Mouse (Mus musculus) embryonic facial prominence, embryonic 12.5 days (tissue): ENCODE data around the gene Ralgapa2. TPM values are rescaled to one million over a fixed set of nuclear protein-coding genes. Genes with fewer than 3 reads are reported as not detected.
A peak's percentile ranks its signal among the peaks of the same experiment; 100 is the strongest.

Source experiments
- ATAC-seq: fragments of 200-750 bp; cut with Nextera tagmentation; 2 replicates; pipeline ENCODE4 v1.8.0; 2017; ENCODE audit not compliant: insufficient number of reproducible peaks, insufficient read depth, low FRiP score, low TSS enrichment
- H3K27ac ChIP-seq: fragments of 300-500 bp; sonication (generic); 2 replicates; pipeline ENCODE4 v1.5.1; 2016; ENCODE audit warnings: mild to moderate bottlenecking
- H3K27me3 ChIP-seq: fragments of 300-500 bp; sonication (generic); 2 replicates; pipeline ENCODE4 v1.6.1; 2016; ENCODE audit warnings: mild to moderate bottlenecking, moderate library complexity
- H3K36me3 ChIP-seq: fragments of 300-500 bp; sonication (generic); 2 replicates; pipeline ENCODE4 v1.6.1; 2016; ENCODE audit warnings: mild to moderate bottlenecking
- H3K4me1 ChIP-seq: fragments of 300-500 bp; sonication (generic); 2 replicates; pipeline ENCODE4 v1.6.1; 2016
- H3K4me2 ChIP-seq: fragments of 300-500 bp; sonication (generic); replicated peaks from 2 replicates; pipeline ENCODE4 v1.6.1; 2016; ENCODE audit warnings: mild to moderate bottlenecking, moderate library complexity
- H3K4me3 ChIP-seq: fragments of 300-500 bp; sonication (generic); 2 replicates; pipeline ENCODE4 v1.5.1; 2016; ENCODE audit warnings: mild to moderate bottlenecking
- H3K9ac ChIP-seq: fragments of 300-500 bp; sonication (generic); 2 replicates; pipeline ENCODE4 v1.6.1; 2016; ENCODE audit warnings: mild to moderate bottlenecking, moderate library complexity
- H3K9me3 ChIP-seq: fragments of 300-500 bp; sonication (generic); 2 replicates; pipeline ENCODE4 v1.6.1; 2016; ENCODE audit warnings: mild to moderate bottlenecking, moderate library complexity
- WGBS: fragments of 180-500 bp; shearing (Covaris S2); methylation state at CpG from one replicate; pipeline ENCODE4 v1.1.7; 2016; 5-methylcytosine and 5-hydroxymethylcytosine counted together
- polyA plus RNA-seq: library from polyadenylated mRNA; unstranded; fragments of >200 nt; fragmentation: Nextera tagmentation; extraction: Ambion mirVana; gene quantifications from 2 replicates; pipeline ENCODE4 v1.2.1, GENCODE M21; 2016

Gene Ralgapa2
- polyA plus RNA-seq, 1 experiment from 2014 or later: 10.0 TPM

GRCm38 (mm10) chr2:146525483-146525882 is 13.3 kb upstream of the Ralgapa2 start:
- H3K9me3 ChIP-seq: no peaks in the 10 kb centered on the region
- no peak for ATAC-seq
- H3K4me2 ChIP-seq: no peak overlapping the region
- H3K4me3 ChIP-seq: no peak overlapping the region
- no peaks in the 10 kb centered on the region for H3K27me3 ChIP-seq
- H3K4me1 ChIP-seq: no peaks in the 10 kb centered on the region
- H3K9ac ChIP-seq: no peak overlapping the region
- no peaks in the 10 kb centered on the region for H3K36me3 ChIP-seq
- WGBS: 53% methylated on average over 2 of the region's 2 CpGs
- no peak overlapping the region for H3K27ac ChIP-seq

GRCm38 (mm10) chr2:146524685-146525415 is 12.7 kb upstream of the Ralgapa2 start:
- H3K9me3 ChIP-seq: no peaks in the 10 kb centered on the region
- 86% methylated on average over 4 of the region's 4 CpGs for WGBS
- no peaks in the 10 kb centered on the region for H3K27me3 ChIP-seq
- no peak overlapping the region for H3K27ac ChIP-seq
- H3K4me1 ChIP-seq: no peaks in the 10 kb centered on the region
- no peak for ATAC-seq
- H3K9ac ChIP-seq: no peak overlapping the region
- no peaks in the 10 kb centered on the region for H3K36me3 ChIP-seq
- no peak overlapping the region for H3K4me2 ChIP-seq
- no peak overlapping the region for H3K4me3 ChIP-seq

- no peak overlapping the region for H3K27ac ChIP-seq
- no peaks in the 10 kb centered on the region; the same call in 1 of the 2 replicates for H3K4me1 ChIP-seq
- no peak overlapping the region for H3K9ac ChIP-seq
- H3K27me3 ChIP-seq: no peaks in the 10 kb centered on the region
- H3K4me3 ChIP-seq: no peak overlapping the region
- no peak overlapping the region for H3K4me2 ChIP-seq
- no peak for ATAC-seq
- no peaks in the 10 kb centered on the region for H3K36me3 ChIP-seq
- H3K9me3 ChIP-seq: no peaks in the 10 kb centered on the region
- 84% methylated on average over 2 of the region's 2 CpGs for WGBS
Observed at GRCm38 (mm10) chr2:146516894-146517293, 4.8 kb upstream of the Ralgapa2 start.

- Histone ChIP-seq H3K4me1 (peaks cover 5% of the 10 kb centered on the region), H3K9me3 (no peaks in the 10 kb centered on the region), H3K36me3 (no peaks in the 10 kb centered on the region), H3K4me2 (no peak overlapping the region), H3K27me3 (no peaks in the 10 kb centered on the region), H3K27ac (no peak overlapping the region), H3K9ac (no peak overlapping the region), H3K4me3 (no peak overlapping the region)
- WGBS: 91% methylated on average over 2 of the region's 2 CpGs
- no peak for ATAC-seq
Observed at GRCm38 (mm10) chr2:146515081-146515480, 2.9 kb upstream of the Ralgapa2 start.

- H3K27me3 ChIP-seq: no peaks in the 10 kb centered on the region
- no peak for ATAC-seq
- H3K9ac ChIP-seq: 0 out of 2 replicates have a peak overlapping the region, but pooled peaks have one; percentile 27
- no peak overlapping the region for H3K27ac ChIP-seq
- WGBS: 74% methylated on average over 2 of the region's 2 CpGs
- peak overlapping the region; percentile 81 for H3K4me2 ChIP-seq
- H3K4me1 ChIP-seq: peaks cover 5% of the 10 kb centered on the region
- H3K4me3 ChIP-seq: 0 out of 2 replicates have a peak overlapping the region, but pooled peaks have one; percentile 79
- no peaks in the 10 kb centered on the region for H3K36me3 ChIP-seq
- H3K9me3 ChIP-seq: no peaks in the 10 kb centered on the region
Observed at GRCm38 (mm10) chr2:146512581-146512920, 407 bp upstream of the Ralgapa2 start.

GRCm38 (mm10) chr2:146511401-146511865 is 711 bp downstream of the Ralgapa2 start:
- Histone ChIP-seq H3K36me3 (no peaks in the 10 kb centered on the region), H3K4me2 (peak overlapping the region; percentile 81), H3K4me3 (peak overlapping the region; percentile 79), H3K9ac (peak overlapping the region; percentile 70), H3K9me3 (no peaks in the 10 kb centered on the region), H3K27me3 (no peaks in the 10 kb centered on the region), H3K4me1 (peaks cover 5% of the 10 kb centered on the region), H3K27ac (no peak overlapping the region)
- 0% methylated on average over 21 of the region's 22 CpGs for WGBS
- peak; percentile 54; the same call in 1 of the 2 replicates for ATAC-seq

GRCm38 (mm10) chr2:146510780-146511179 is 1.4 kb downstream of the Ralgapa2 start:
- H3K27me3 ChIP-seq: no peaks in the 10 kb centered on the region
- H3K4me3 ChIP-seq: peak overlapping the region; percentile 79
- H3K27ac ChIP-seq: no peak overlapping the region
- no peak for ATAC-seq
- no peaks in the 10 kb centered on the region for H3K36me3 ChIP-seq
- peak overlapping the region; percentile 81 for H3K4me2 ChIP-seq
- 18% methylated on average over 1 of the region's 1 CpGs for WGBS
- H3K9ac ChIP-seq: 0 out of 2 replicates have a peak overlapping the region, but pooled peaks have one; percentile 70
- H3K4me1 ChIP-seq: peaks cover 5% of the 10 kb centered on the region
- no peaks in the 10 kb centered on the region for H3K9me3 ChIP-seq

GRCm38 (mm10) chr2:146502578-146503311 is 9.4 kb downstream of the Ralgapa2 start:
- H3K4me1 ChIP-seq: peaks cover 14% of the 10 kb centered on the region
- ATAC-seq: no peak
- H3K9me3 ChIP-seq: no peaks in the 10 kb centered on the region
- no peaks in the 10 kb centered on the region for H3K27me3 ChIP-seq
- H3K36me3 ChIP-seq: no peaks in the 10 kb centered on the region
- no peak overlapping the region for H3K9ac ChIP-seq
- no peak overlapping the region for H3K4me3 ChIP-seq
- no peak overlapping the region for H3K4me2 ChIP-seq
- 64% methylated on average over 9 of the region's 9 CpGs for WGBS
- 0 out of 2 replicates have a peak overlapping the region, but pooled peaks have one; percentile 36 for H3K27ac ChIP-seq

GRCm38 (mm10) chr2:146500067-146500466 is 12.1 kb downstream of the Ralgapa2 start:
- Histone ChIP-seq H3K4me1 (peaks cover 14% of the 10 kb centered on the region), H3K9me3 (no peaks in the 10 kb centered on the region), H3K27me3 (no peaks in the 10 kb centered on the region), H3K4me2 (no peak overlapping the region), H3K9ac (no peak overlapping the region), H3K27ac (no peak overlapping the region), H3K4me3 (no peak overlapping the region), H3K36me3 (no peaks in the 10 kb centered on the region)
- 90% methylated on average over 1 of the region's 1 CpGs for WGBS
- no peak for ATAC-seq

GRCm38 (mm10) chr2:146499111-146499510 is 13.0 kb downstream of the Ralgapa2 start:
- no peaks in the 10 kb centered on the region for H3K9me3 ChIP-seq
- no peak overlapping the region for H3K9ac ChIP-seq
- no peak for ATAC-seq
- no peaks in the 10 kb centered on the region for H3K36me3 ChIP-seq
- no peak overlapping the region for H3K4me2 ChIP-seq
- WGBS: 97% methylated on average over 1 of the region's 1 CpGs
- H3K27ac ChIP-seq: no peak overlapping the region
- H3K4me3 ChIP-seq: no peak overlapping the region
- H3K27me3 ChIP-seq: no peaks in the 10 kb centered on the region
- H3K4me1 ChIP-seq: peaks cover 14% of the 10 kb centered on the region

GRCm38 (mm10) chr2:146498298-146498697 is 13.8 kb downstream of the Ralgapa2 start:
- peaks cover 11% of the 10 kb centered on the region for H3K4me1 ChIP-seq
- H3K36me3 ChIP-seq: no peaks in the 10 kb centered on the region
- no peak overlapping the region for H3K9ac ChIP-seq
- ATAC-seq: no peak
- no peak overlapping the region for H3K4me2 ChIP-seq
- no peak overlapping the region for H3K4me3 ChIP-seq
- WGBS: 70% methylated on average over 6 of the region's 6 CpGs
- H3K9me3 ChIP-seq: no peaks in the 10 kb centered on the region
- H3K27me3 ChIP-seq: no peaks in the 10 kb centered on the region
- H3K27ac ChIP-seq: no peak overlapping the region

- 42% methylated on average over 1 of the region's 1 CpGs for WGBS
- Histone ChIP-seq H3K27me3 (no peaks in the 10 kb centered on the region), H3K36me3 (no peaks in the 10 kb centered on the region), H3K27ac (no peak overlapping the region), H3K4me2 (no peak overlapping the region), H3K9ac (no peak overlapping the region), H3K4me3 (no peak overlapping the region), H3K4me1 (no peaks in the 10 kb centered on the region), H3K9me3 (no peaks in the 10 kb centered on the region)
- ATAC-seq: no peak
Observed at GRCm38 (mm10) chr2:146496995-146497394, 15.1 kb downstream of the Ralgapa2 start.
